Mouse (Mus musculus) gastrocnemius, adult 2 months (tissue): ENCODE results near the gene Klhl6. TPM values are rescaled to one million over a fixed set of nuclear protein-coding genes. Genes with fewer than 3 reads are reported as not detected.
"Not testable (repeated sequence)": the region's sequence is repeated elsewhere in the genome, so short reads cannot be mapped to it uniquely, and the experiment has no call there.

Experiments used
- DNase-seq: peaks from one replicate; pipeline ENCODE4 v3.0.0; 2022
- H3K27ac ChIP-seq: fragments of 200-600 bp; 2 replicates; pipeline ENCODE4 v1.8.1; 2022; ENCODE audit warnings: mild to moderate bottlenecking
- H3K4me3 ChIP-seq: fragments of 200-600 bp; 2 replicates; pipeline ENCODE4 v1.8.1; 2022; ENCODE audit warnings: mild to moderate bottlenecking, moderate library complexity
- CTCF ChIP-seq: fragments of 200-600 bp; IDR thresholded peaks from 2 replicates; pipeline ENCODE4 v1.8.1; 2022; ENCODE audit warnings: antibody characterized with exemption, mild to moderate bottlenecking, moderate library complexity
- intact Hi-C: fragments of 180-260 bp; cut with DNase I; formaldehyde crosslinking; loops from one replicate; pipeline ENCODE4 v1.15.1; 2025
- long read RNA-seq, 2 experiments: library from polyadenylated mRNA; stranded (forward); transcript quantifications; one replicate each; pipeline ENCODE4 v2.0.0; 2021
- total RNA-seq, 2 experiments: library from RNA; stranded (reverse); gene quantifications; 2 replicates each; pipeline ENCODE4 v1.2.3; 2021

Klhl6 gene
- 1 to 10 TPM in 1 of 2 experiments, under 1 TPM in 1; 0.64 to 1.1 TPM for total RNA-seq
- long read RNA-seq, experiment 1, partial matches to known transcripts = 0 of 1 reads
- long read RNA-seq, experiment 1, other reads (novel, unspliced or antisense) = 0 of 1 reads
- long read RNA-seq, experiment 2, partial matches to known transcripts = 0 of 2 reads
- long read RNA-seq, experiment 2, other reads (novel, unspliced or antisense) = 2 of 2 reads

- peak; percentile 36 for DNase-seq
- intact Hi-C loops = no loop called here
These were observed at the start of gene Klhl6 for GRCm38 (mm10) chr16:19982537-19983257. Gene Klhl6, minus strand, starts transcription at chr16:19983037.

GRCm38 (mm10) chr16:20027241-20027640 is 44.4 kb upstream of the Klhl6 start:
- DNase-seq, H3K4me3 ChIP-seq, H3K27ac ChIP-seq, intact Hi-C loops: not testable (repeated sequence)

More at GRCm38 (mm10) chr16:19982537-19983257, at the start of gene Klhl6:
- Histone ChIP-seq H3K4me3 (peak within 1 kb of the TSS; percentile 62), H3K27ac (peak within 1 kb of the TSS; percentile 46)
- no peak for TF ChIP-seq CTCF

DNA sequence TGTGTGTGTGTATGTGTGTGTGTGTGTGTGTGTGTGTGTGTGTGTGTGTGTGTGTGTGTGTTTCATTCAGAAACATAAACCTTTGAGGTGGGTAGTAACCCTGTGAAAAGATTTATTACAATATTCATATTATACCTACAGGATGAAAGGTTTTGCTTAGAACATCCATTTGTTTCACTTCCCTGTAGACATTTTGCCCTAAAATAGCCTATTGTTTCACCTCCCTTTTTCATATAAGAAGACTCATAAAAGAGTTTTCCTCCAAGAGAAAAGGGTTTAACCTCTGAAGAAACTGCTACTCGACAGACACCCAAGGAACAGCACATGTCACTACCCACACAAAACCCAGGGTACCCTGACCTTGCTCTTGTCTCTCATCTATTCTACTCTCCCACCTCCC is 40.0 kb upstream of the Klhl6 start:
- Histone ChIP-seq H3K4me3 (no peak overlapping the region), H3K27ac (no peak overlapping the region)
- TF ChIP-seq CTCF = no peak
- DNase-seq = no peak
- intact Hi-C loops = no loop called here

DNA sequence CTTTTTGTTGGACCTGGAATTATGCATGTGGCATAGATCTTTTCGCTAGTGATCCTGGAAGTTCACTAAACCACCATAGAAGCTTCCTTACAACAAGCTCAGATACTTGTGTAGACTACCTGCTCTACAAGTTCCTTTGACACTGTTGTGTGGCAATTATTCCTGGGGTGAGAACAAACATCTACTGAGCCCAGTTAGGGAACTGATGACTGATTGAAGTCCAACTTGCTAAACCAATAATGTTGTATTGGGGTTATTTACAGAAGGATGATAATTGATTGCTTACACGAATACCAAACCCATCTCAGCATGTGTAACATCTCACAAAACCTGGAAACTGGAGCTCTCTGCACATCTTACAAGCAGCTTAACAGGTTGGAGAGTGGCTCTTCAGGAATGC is 39.0 kb upstream of the Klhl6 start:
- intact Hi-C loops = no loop called here
- Histone ChIP-seq H3K4me3 (no peak overlapping the region), H3K27ac (no peak overlapping the region)
- no peak for DNase-seq
- no peak for TF ChIP-seq CTCF

GRCm38 (mm10) chr16:20012647-20013046 is 29.8 kb upstream of the Klhl6 start:
- intact Hi-C loops = no loop called here
- Histone ChIP-seq H3K27ac (no peak overlapping the region), H3K4me3 (no peak overlapping the region)
- no peak for DNase-seq
- TF ChIP-seq CTCF = no peak

GRCm38 (mm10) chr16:20006066-20006465 is 23.2 kb upstream of the Klhl6 start:
- intact Hi-C loops = no loop called here
- no peak for TF ChIP-seq CTCF
- no peak for DNase-seq
- Histone ChIP-seq H3K27ac (no peak overlapping the region), H3K4me3 (no peak overlapping the region)

DNA sequence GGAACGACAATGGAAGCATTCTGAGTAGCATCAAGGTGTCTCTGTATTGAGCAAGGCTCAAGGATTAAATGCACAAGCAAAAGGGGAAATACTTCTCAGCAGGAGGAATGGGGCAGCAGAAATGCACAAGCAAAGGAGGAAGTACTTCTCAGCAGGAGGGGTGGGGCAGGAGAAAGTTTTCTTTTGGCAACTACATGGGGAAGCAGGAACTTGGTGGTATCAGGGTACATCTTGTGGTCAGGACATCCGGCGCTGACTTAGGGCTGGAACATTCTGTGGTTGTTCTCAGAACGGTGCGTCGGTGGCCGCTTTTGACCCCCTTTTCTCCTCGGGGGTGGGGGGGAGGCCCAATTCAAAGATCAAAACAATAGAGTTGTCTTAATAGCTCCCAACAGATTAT is 17.4 kb upstream of the Klhl6 start:
- H3K4me3 ChIP-seq, DNase-seq, H3K27ac ChIP-seq, intact Hi-C loops: not testable (repeated sequence)

- intact Hi-C loops = no loop called here
- no peak for DNase-seq
- H3K4me3 ChIP-seq = no peak overlapping the region
- H3K27ac ChIP-seq = no peak overlapping the region
- no peak for TF ChIP-seq CTCF
These were observed 14.8 kb upstream of the Klhl6 start for GRCm38 (mm10) chr16:19997616-19998015.

GRCm38 (mm10) chr16:19996913-19997312 is 14.1 kb upstream of the Klhl6 start:
- H3K4me3 ChIP-seq, intact Hi-C loops, H3K27ac ChIP-seq, DNase-seq: not testable (repeated sequence)

DNA sequence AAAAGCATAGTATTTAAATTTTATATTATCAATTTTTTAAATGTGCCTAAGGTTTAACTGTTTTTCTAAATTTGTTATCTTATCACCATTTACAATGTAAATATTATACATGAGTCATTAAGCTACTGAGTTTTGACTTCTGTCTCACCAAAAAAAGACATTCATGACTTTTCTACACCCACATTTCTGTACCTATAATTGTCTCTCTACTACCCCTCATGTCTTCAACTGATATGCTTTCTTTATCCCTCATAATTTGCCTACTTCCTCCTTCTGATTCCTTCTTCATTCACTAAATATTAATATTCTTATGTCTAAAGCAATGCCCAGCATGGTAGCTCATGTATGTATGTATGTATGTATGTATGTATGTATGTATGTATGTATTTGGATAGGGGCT is 13.0 kb upstream of the Klhl6 start:
- no peak for TF ChIP-seq CTCF
- no peak overlapping the region for H3K4me3 ChIP-seq
- intact Hi-C loops = no loop called here
- H3K27ac ChIP-seq = no peak overlapping the region
- DNase-seq = no peak

DNA sequence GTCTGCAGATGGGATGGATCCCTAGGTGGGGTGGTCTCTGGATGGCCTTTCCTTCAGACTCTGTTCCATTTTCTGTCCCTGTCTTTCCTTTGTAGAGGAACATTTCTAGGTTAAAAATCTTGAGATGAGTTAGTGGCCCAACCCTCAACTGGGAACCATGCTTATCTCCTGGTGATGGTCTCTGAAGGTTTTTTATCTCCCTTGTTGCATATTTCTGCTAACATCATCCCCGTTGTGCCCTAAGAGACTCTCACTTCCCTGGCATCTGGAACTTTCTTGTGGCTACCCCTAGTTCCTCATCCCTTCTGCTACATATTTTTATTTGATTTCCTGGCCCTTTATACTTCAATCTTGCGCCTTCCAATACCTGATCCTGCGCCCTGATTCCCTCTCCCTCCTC is 10.4 kb upstream of the Klhl6 start:
- no peak for TF ChIP-seq CTCF
- no peak for DNase-seq
- intact Hi-C loops = no loop called here
- H3K27ac ChIP-seq = no peak overlapping the region
- no peak overlapping the region for H3K4me3 ChIP-seq

DNA sequence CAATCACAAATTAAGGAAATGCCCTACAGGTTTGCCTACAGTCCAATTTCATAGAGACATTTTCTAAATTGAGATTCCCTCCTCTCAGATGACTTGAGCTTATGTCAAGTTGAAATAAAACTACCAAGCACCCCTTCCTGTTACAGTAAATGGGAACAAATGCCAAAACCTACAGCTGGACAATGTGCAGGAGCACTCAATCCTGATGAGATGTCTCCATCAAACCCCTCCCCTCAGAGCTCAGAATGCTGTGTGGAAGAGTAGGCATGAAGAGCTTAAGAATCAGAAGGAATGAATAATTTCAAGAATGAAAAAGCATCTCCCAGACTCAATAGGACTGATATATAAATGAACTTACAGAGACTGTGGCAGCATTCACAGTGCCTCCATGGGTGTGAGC is 7.7 kb upstream of the Klhl6 start:
- H3K27ac ChIP-seq = no peak overlapping the region
- no peak for TF ChIP-seq CTCF
- intact Hi-C loops = no loop called here
- no peak for DNase-seq
- H3K4me3 ChIP-seq = no peak overlapping the region

DNA sequence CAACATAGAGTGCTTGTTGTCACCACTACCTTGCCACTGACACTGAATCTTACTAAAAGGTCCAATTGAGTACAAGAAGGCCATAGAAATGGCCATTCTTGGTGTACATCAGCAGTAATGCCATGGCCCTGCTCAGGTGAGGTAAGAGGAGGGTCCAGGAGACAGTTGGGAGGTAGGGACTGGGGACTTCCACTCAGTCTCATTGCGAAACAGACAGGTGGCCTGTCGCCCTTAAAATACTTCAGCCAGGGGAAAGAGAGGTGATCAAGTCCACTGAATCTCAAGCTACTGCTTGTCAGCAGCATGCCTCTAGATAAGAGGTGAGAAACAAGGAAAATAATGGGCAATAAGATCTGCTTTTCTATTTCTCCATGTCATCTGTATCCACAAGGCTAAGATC is 4.8 kb upstream of the Klhl6 start:
- no peak for TF ChIP-seq CTCF
- no peak for DNase-seq
- intact Hi-C loops = no loop called here
- no peak overlapping the region for H3K27ac ChIP-seq
- H3K4me3 ChIP-seq = no peak overlapping the region
